Mouse (Mus musculus): ENCODE data around the gene D630045J12Rik.

- no peak for TF ChIP-seq CTCF (IDR thresholded peaks at IDR 0.05; ENCODE audit: low read depth)
- no peak for TF ChIP-seq EP300 (IDR thresholded peaks at IDR 0.05; ENCODE audit: low read depth)
These were observed 9.0 kb downstream of the D630045J12Rik start for GRCm38 (mm10) chr6:38244806-38245205.
